Mouse (Mus musculus) kidney, adult 2 months (tissue): ENCODE measurements around the gene Hdlbp.
"Not testable (repeated sequence)": the region's sequence is repeated elsewhere in the genome, so short reads cannot be mapped to it uniquely, and the experiment has no call there.

Source experiments
- CTCF ChIP-seq: fragments of 200-500 bp; conservative IDR thresholded peaks from 2 replicates; pipeline ENCODE4 v1.5.1; 2011; ENCODE audit warnings: low read depth, mild to moderate bottlenecking, control low read depth, low read length, moderate library complexity, mixed read lengths; ENCODE audit not compliant: insufficient read depth, insufficient read length
- POLR2A ChIP-seq: fragments of 200-500 bp; IDR thresholded peaks from one replicate; pipeline ENCODE4 v1.6.1; 2011; ENCODE audit warnings: low read depth, low read length, control low read depth

DNA sequence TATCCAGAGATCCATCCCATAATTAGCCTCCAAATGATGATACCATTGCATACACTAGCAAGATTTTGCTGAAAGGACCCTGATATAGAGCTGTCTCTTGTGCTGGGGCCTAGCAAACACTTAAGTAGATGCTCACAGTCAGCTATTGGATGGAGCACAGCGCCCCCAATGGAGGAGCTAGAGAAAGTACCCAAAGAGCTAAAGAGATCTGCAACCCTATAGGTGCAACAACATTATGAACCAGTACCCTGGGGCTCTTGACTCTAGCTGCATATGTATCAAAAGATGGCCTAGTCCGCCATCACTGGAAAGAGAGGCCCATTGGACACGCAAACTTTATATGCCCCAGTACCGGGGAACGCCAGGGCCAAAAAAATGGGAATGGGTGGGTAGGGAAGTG is 28.5 kb downstream of the Hdlbp start:
- not testable (repeated sequence) for TF ChIP-seq POLR2A, CTCF
